Mouse (Mus musculus): ENCODE data around the gene Myo7a.

Gene Myo7a

GRCm38 (mm10) chr7:98103002-98103941 is 16.1 kb downstream of the Myo7a start:
- peak; percentile 66 for DNase-seq (ENCODE audit: low spot score)

GRCm38 (mm10) chr7:98102488-98102887 is 16.8 kb downstream of the Myo7a start:
- DNase-seq (ENCODE audit: low spot score): no peak

- DNase-seq (ENCODE audit: low spot score): no peak
Observed at GRCm38 (mm10) chr7:98097557-98097956, 21.8 kb downstream of the Myo7a start.

GRCm38 (mm10) chr7:98095852-98096251 is 23.5 kb downstream of the Myo7a start:
- no peak for DNase-seq (ENCODE audit: low spot score)

- peak; percentile 33 for DNase-seq (ENCODE audit: low spot score)
Observed at GRCm38 (mm10) chr7:98086346-98086745, 33.0 kb downstream of the Myo7a start.

GRCm38 (mm10) chr7:98085314-98085713 is 34.0 kb downstream of the Myo7a start:
- DNase-seq (ENCODE audit: low spot score): no peak

GRCm38 (mm10) chr7:98084541-98085293 is 34.6 kb downstream of the Myo7a start:
- no peak for DNase-seq (ENCODE audit: low spot score)

GRCm38 (mm10) chr7:98082376-98082775 is 36.9 kb downstream of the Myo7a start:
- no peak for DNase-seq (ENCODE audit: low spot score)

- DNase-seq (ENCODE audit: low spot score): no peak
Observed at GRCm38 (mm10) chr7:98077453-98077852, 41.9 kb downstream of the Myo7a start.

GRCm38 (mm10) chr7:98071620-98072019 is 47.7 kb downstream of the Myo7a start:
- peak; percentile 86 for DNase-seq (ENCODE audit: low spot score)

- no peak for DNase-seq (ENCODE audit: low spot score)
Observed at GRCm38 (mm10) chr7:98066229-98066628, 53.1 kb downstream of the Myo7a start.

GRCm38 (mm10) chr7:98054942-98055341 is 64.4 kb downstream of the Myo7a start:
- no peak for DNase-seq (ENCODE audit: low spot score)

- DNase-seq (ENCODE audit: low spot score): no peak
Observed at GRCm38 (mm10) chr7:98054461-98054860, 64.9 kb downstream of the Myo7a start.

GRCm38 (mm10) chr7:98051980-98052379 is 67.3 kb downstream of the Myo7a start:
- no peak for DNase-seq (ENCODE audit: low spot score)

- no peak for DNase-seq (ENCODE audit: low spot score)
Observed at GRCm38 (mm10) chr7:98048101-98048824, 71.1 kb downstream of the Myo7a start.

GRCm38 (mm10) chr7:98002617-98003016 is 116.7 kb downstream of the Myo7a start:
- no peak for DNase-seq (ENCODE audit: low spot score)

Data from MN1 (cell line).